Mouse (Mus musculus): ENCODE data around the gene Zfp683. TPM values are rescaled to one million over a fixed set of nuclear protein-coding genes. Genes with fewer than 3 reads are reported as not detected.

Zfp683 gene
- polyA plus RNA-seq (2015; fragmentation: Nextera tagmentation; extraction: Ambion mirVana): not detected in 2 replicates

DNA sequence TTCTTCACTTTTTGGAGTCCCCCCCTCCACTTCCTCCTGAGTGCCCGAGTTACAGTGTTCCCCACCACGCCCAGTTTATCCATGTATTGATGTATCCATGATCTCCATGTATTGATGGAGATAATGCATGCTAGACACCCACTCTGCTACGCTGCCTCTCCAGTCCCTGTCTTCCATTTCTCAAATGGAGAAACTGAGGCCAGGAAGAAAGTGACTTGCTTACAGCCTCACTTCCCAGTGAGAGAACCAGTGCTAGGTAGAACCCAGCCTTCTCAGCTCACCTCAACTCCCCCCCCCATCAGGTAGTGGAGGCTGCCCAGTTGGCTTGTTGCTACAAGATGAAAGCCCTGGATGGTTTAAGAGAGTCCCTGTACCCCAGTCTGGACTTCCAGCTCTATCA, at the start of gene Zfp683:
TSS of gene Zfp683 (plus strand) at position 301 of the 400 bp plus-strand sequence.

DNA sequence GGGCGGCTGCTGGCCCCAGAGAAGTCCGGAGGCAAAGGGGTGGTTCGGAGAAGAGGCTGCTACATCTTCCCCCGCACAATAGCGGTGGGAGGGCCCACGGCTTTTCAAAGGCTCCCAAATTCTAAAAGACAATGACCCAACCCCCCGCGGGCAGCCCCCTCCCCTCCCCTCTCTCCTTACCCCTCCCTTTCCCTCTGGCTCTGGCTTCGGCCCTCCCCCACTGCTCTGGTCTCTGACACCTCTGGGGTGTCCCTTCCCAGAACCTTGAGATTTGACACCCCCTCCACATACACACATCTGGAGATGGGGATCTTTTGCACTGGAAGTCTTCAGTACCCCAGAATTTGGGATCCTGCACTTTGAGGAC, 34.9 kb upstream of the Zfp683 start, which contains the start of gene Lin28a:
TSS of gene Lin28a (minus strand) at position 63 of the 367 bp plus-strand sequence.

DNA sequence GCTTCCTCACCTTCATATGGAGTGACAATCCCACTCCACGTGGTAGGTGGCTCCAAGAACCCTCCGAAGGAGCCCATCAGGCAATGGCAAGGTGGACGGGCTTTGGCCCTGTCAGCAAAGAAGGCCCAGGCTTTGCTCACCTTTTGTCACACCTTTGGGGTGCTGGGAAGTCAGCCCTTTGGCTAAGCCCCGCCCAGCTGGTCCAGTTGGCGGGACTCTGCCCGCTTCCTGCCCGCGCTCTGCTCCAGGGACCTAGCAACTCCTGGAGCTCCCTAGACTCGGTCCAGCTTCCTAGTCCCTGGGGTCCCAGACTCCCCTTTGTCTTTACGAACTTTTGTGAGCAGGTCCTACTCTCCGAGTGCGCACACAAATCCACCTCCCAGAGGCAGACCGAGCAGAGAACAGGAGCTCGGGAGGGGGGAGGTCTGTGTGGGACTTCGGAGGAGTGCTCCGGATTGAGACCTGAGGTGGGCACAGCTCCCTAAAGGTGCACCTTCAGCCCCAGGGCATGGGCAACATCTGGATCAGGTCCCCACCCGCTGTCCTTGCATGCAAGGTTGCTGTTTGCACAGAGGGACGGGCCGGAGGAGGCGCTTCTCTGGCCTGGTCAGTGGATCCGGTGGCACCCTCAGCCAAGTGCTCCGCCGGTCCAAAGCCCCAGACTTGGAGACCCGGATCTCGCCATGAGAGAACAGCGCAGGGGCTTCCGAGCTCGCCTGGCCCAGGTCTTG, 6.7 kb downstream of the Zfp683 start, which contains the start of gene Crybg2:
TSS of gene Crybg2 (plus strand) at position 681 of the 731 bp plus-strand sequence.

DNA sequence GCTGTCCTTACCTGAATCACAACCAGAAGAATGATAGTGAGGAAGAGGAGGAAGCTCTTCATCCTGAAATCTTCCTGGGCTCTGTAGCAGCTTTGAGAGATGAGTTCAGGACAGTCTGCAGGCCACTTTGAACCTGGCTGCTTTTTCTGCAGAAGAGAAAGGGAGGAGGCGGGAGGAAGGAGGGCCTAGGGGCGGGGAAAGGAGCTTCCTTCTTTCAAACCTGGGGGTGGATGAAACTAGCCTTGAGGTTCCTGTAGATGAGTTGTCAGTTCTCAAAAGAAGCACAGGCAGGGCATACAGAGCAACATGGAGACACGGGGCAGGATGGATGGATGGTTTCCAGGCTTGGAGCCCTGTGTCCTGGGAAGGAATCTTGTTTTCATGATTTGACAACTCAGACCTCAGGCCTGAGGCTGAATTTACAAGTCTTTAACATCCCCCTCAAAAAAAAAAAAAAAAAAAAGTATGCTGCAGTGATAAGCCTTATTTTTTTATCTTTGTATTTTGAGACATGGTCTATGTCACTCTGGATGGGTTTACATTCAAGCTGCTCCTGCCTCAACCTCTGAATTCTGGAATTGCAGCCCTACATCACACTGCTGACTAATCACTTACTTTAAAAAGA, 41.4 kb downstream of the Zfp683 start, which contains the start of gene Cd52:
TSS of gene Cd52 (minus strand) at position 160 of the 625 bp plus-strand sequence.

DNA sequence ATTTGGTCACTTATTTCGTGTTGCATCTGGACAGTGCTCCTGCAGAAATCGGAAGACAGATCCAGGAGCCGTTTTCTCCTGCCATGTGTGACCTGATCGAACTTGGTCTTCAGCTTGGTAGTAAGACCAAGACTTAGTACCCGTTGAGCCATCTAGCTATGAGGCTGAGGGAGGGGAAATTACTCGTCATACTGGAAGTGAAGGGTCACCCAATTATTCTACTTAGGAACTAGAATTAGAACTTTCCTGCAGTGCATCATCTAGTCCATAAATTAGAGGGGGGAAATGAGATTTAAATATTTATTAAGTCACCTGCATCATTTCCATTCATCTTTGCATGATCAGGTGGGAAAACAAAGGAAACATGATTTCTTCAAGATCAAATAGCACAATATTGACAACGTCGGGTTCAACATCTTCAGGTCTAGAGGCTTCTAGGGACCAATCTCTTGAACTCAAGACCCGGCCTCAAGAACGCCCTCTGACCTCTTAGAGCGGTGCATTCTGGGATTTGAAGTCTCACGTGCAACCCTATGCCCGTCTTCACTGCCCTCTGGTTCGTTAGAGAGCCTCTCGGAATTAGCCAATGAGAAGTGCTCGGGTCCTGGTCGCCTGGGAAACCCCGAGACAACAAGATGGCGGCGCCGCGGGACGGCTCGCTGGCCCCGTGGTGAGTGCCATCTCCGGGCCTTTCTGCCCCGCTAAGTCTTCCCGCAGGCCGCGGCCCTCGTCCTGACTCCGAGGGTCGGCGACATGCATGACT, 48.5 kb downstream of the Zfp683 start, which contains the start of gene Ubxn11:
TSS of gene Ubxn11 (plus strand) at position 592 of the 763 bp plus-strand sequence.

Other genes with a start within 250 kb of the Zfp683 start
- 12.1 and 14.2 TPM in 2 replicates for gene Rps6ka1, start 166.0 kb upstream of the Zfp683 start, polyA plus RNA-seq (2015; fragmentation: Nextera tagmentation; extraction: Ambion mirVana)
- gene Hmgn2, start 85.2 kb upstream of the Zfp683 start, polyA plus RNA-seq (2015; fragmentation: Nextera tagmentation; extraction: Ambion mirVana): 556 and 655 TPM in 2 replicates
- 22.6 and 23.7 TPM in 2 replicates for gene Dhdds, start 52.9 kb upstream of the Zfp683 start, polyA plus RNA-seq (2015; fragmentation: Nextera tagmentation; extraction: Ambion mirVana)
- gene Lin28a, start 35.0 kb upstream of the Zfp683 start, polyA plus RNA-seq (2015; fragmentation: Nextera tagmentation; extraction: Ambion mirVana): 0.04 TPM in 1 of 2 replicates, not detected in the other
- gene Crybg2, start 7.0 kb downstream of the Zfp683 start, polyA plus RNA-seq (2015; fragmentation: Nextera tagmentation; extraction: Ambion mirVana): 9.6 and 12.5 TPM in 2 replicates
- 10.4 and 33.2 TPM in 2 replicates for gene Cd52, start 41.2 kb downstream of the Zfp683 start, polyA plus RNA-seq (2015; fragmentation: Nextera tagmentation; extraction: Ambion mirVana)
- gene Ubxn11, start 48.7 kb downstream of the Zfp683 start, polyA plus RNA-seq (2015; fragmentation: Nextera tagmentation; extraction: Ambion mirVana): 0.89 and 2.1 TPM in 2 replicates
- gene Sh3bgrl3, start 75.0 kb downstream of the Zfp683 start, polyA plus RNA-seq (2015; fragmentation: Nextera tagmentation; extraction: Ambion mirVana): 314 and 368 TPM in 2 replicates
- 26.9 and 31.1 TPM in 2 replicates for gene Cep85, start 133.3 kb downstream of the Zfp683 start, polyA plus RNA-seq (2015; fragmentation: Nextera tagmentation; extraction: Ambion mirVana)
- gene Gm7534, start 149.2 kb downstream of the Zfp683 start, polyA plus RNA-seq (2015; fragmentation: Nextera tagmentation; extraction: Ambion mirVana): not detected in 2 replicates
- gene Catsper4, start 173.5 kb downstream of the Zfp683 start, polyA plus RNA-seq (2015; fragmentation: Nextera tagmentation; extraction: Ambion mirVana): 0.11 and 0.18 TPM in 2 replicates
- gene Cnksr1, start 184.6 kb downstream of the Zfp683 start, polyA plus RNA-seq (2015; fragmentation: Nextera tagmentation; extraction: Ambion mirVana): 4.3 and 5.0 TPM in 2 replicates
- gene E130218I03Rik, start 189.8 kb downstream of the Zfp683 start, polyA plus RNA-seq (2015; fragmentation: Nextera tagmentation; extraction: Ambion mirVana): 0.19 and 0.24 TPM in 2 replicates
- 11.3 and 12.5 TPM in 2 replicates for gene Zfp593, start 191.8 kb downstream of the Zfp683 start, polyA plus RNA-seq (2015; fragmentation: Nextera tagmentation; extraction: Ambion mirVana)
- not detected in 2 replicates for gene Gm30191, start 193.1 kb downstream of the Zfp683 start, polyA plus RNA-seq (2015; fragmentation: Nextera tagmentation; extraction: Ambion mirVana)
- gene Grrp1, start 200.3 kb downstream of the Zfp683 start, polyA plus RNA-seq (2015; fragmentation: Nextera tagmentation; extraction: Ambion mirVana): 3.6 and 4.0 TPM in 2 replicates
- gene Pdik1l, start 234.1 kb downstream of the Zfp683 start, polyA plus RNA-seq (2015; fragmentation: Nextera tagmentation; extraction: Ambion mirVana): 9.0 and 10.1 TPM in 2 replicates